Mouse (Mus musculus) hindbrain, embryonic 16.5 days (tissue): ENCODE results near the gene Ssbp2. TPM values are rescaled to one million over a fixed set of nuclear protein-coding genes. Genes with fewer than 3 reads are reported as not detected.

Experiments
- ATAC-seq: fragments of 200-750 bp; cut with Nextera tagmentation; 2 replicates; pipeline ENCODE4 v1.8.0; 2017; ENCODE audit warnings: moderate TSS enrichment, moderate library complexity
- H3K27ac ChIP-seq: fragments of 300-500 bp; sonication (generic); 2 replicates; pipeline ENCODE4 v1.5.1; 2014; ENCODE audit warnings: low read depth, mild to moderate bottlenecking, control low read depth, low read length, moderate library complexity
- H3K27me3 ChIP-seq: fragments of 300-500 bp; sonication (generic); replicated peaks from 2 replicates; pipeline ENCODE4 v1.6.1; 2014; ENCODE audit warnings: low read length; ENCODE audit not compliant: control insufficient read depth, insufficient read depth
- H3K36me3 ChIP-seq: fragments of 300-500 bp; sonication (generic); 2 replicates; pipeline ENCODE4 v1.6.1; 2014; ENCODE audit warnings: mild to moderate bottlenecking, low read length, moderate library complexity, mixed read lengths; ENCODE audit not compliant: control insufficient read depth, insufficient read depth
- H3K4me1 ChIP-seq: fragments of 300-500 bp; sonication (generic); 2 replicates; pipeline ENCODE4 v1.6.1; 2014; ENCODE audit warnings: low read depth, low read length; ENCODE audit not compliant: control insufficient read depth, insufficient read depth
- H3K4me2 ChIP-seq: fragments of 300-500 bp; sonication (generic); 2 replicates; pipeline ENCODE4 v1.6.1; 2014; ENCODE audit warnings: mild to moderate bottlenecking, low read length, control low read depth, moderate library complexity
- H3K4me3 ChIP-seq: fragments of 300-500 bp; sonication (generic); 2 replicates; pipeline ENCODE4 v1.5.1; 2014; ENCODE audit warnings: mild to moderate bottlenecking, low read length, control low read depth, moderate library complexity
- H3K9ac ChIP-seq: fragments of 300-500 bp; sonication (generic); 2 replicates; pipeline ENCODE4 v1.6.1; 2014; ENCODE audit warnings: low read depth, mild to moderate bottlenecking, control low read depth, low read length, moderate library complexity
- H3K9me3 ChIP-seq: fragments of 300-500 bp; sonication (generic); 2 replicates; pipeline ENCODE4 v1.6.1; 2014; ENCODE audit warnings: mild to moderate bottlenecking, low read length, moderate library complexity; ENCODE audit not compliant: control insufficient read depth
- WGBS: fragments of 180-500 bp; shearing (Covaris S2); extraction: QIAGEN DNeasy Blood & Tissue Kit; methylation state at CpG from one replicate; pipeline ENCODE4 v1.1.7; 2014; 5-methylcytosine and 5-hydroxymethylcytosine counted together
- microRNA-seq: library from miRNA; unstranded; fragments of <30 nt; microRNA quantifications from one replicate; pipeline ENCODE4, GENCODE M21; 2017
- polyA plus RNA-seq: library from polyadenylated mRNA; unstranded; fragments of >200 nt; fragmentation: Nextera tagmentation; extraction: Ambion mirVana; gene quantifications from 2 replicates; pipeline ENCODE4 v1.2.1, GENCODE M21; 2015

The Ssbp2 gene
- polyA plus RNA-seq, 1 experiment from 2014 or later, result 197 TPM

DNA sequence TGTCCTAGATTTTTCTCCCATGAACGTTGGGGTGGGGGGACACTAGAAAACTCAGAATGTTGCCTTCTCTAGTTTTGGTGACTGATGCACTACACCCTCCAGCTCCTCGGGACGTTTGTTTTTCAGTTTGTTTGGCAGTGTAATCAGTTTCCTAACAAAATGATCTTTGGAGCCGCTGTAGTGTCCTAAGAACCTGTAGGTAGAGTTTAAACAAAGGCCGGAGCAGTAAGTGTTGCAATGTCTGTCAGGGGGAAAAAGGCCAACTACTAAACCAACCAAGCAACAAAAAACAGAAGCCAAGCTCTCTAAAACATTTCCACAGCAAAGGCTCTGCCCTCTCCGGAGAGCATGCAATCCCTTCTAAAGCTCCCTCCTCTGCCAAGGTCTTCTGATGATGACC, 280.8 kb downstream of the Ssbp2 start:
- peak overlapping the region; percentile 76 for H3K9ac ChIP-seq
- no peaks in the 10 kb centered on the region for H3K9me3 ChIP-seq
- H3K4me3 ChIP-seq, result peak overlapping the region; percentile 44
- WGBS, result 71% methylated on average over 6 of the region's 6 CpGs
- no peak overlapping the region for H3K27ac ChIP-seq
- peaks cover 7% of the 10 kb centered on the region; the same call in 1 of the 2 replicates for H3K4me1 ChIP-seq
- H3K4me2 ChIP-seq, result peak overlapping the region; percentile 91
- H3K36me3 ChIP-seq, result no peaks in the 10 kb centered on the region
- H3K27me3 ChIP-seq, result no peaks in the 10 kb centered on the region
- ATAC-seq, result no peak

DNA sequence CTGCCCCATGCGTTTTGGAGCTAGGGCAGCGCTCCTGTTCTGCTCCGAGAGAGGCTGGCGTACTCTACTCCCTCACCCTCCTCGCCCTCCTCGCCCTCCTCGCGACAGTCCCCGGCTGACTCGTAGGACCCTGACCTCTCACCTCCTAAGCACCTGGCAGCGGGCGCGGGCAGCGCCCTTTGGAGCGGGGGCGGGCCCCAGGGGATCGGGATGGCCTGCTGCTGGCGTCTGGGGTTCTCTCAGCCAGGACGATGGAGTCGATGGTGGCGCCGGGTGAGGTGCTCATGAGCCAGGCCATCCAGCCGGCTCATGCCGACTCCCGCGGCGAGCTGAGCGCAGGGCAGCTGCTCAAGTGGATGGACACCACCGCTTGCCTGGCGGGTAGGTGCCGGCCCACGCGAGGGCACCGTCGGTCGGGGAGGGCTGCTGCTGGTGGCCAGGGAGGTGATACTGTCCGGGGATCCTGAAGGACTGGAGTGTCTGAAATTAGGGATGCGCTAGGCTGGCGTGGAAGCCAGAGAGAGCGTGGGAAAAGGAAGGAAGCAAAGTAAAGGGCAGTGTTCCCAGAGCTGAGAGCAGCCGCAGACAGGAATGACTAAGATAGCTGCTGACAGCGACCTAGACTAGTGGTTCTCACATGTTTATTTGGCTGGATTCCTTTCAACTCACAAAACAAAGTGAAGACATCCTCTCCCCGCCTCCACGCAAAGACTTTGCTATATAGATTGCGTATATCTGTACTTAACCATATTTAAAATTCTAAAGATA, 281.4 kb downstream of the Ssbp2 start, which contains the start of gene Acot12:
TSS of gene Acot12 (plus strand) at position 233 of the 768 bp plus-strand sequence.
- Histone ChIP-seq H3K9me3 (no peaks in the 10 kb centered on the region), H3K4me2 (peak within 1 kb of the TSS; percentile 91), H3K27ac (0 out of 2 replicates have a peak within 1 kb of the TSS, but pooled peaks have one; percentile 24), H3K27me3 (no peaks in the 10 kb centered on the region), H3K4me1 (peaks cover 7% of the 10 kb centered on the region; the same call in 1 of the 2 replicates), H3K36me3 (no peaks in the 10 kb centered on the region), H3K9ac (peak within 1 kb of the TSS; percentile 76), H3K4me3 (peak within 1 kb of the TSS; percentile 44)
- WGBS, result 7% methylated on average over 45 of the region's 45 CpGs
- ATAC-seq, result peak; percentile 92

DNA sequence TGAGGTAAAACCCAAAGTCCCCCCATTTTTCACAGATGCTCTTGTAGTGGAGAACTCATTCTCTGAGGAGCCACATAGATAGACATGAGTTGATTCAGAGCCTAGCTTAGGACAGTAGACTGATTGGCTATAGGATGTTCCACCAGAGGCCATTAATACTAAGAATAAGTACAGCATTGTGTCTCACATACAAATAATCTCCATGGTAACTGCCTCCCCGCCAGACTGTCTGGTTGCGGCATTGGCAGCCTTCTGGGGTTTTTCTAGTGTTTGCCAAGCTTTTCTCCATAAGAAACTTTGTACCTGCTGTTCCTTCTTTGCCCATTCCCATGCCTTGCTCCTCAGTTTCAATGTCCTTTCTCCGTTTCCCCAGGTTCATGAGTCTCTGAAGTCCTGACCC, 283.1 kb downstream of the Ssbp2 start:
- ATAC-seq, result peak; percentile 73

DNA sequence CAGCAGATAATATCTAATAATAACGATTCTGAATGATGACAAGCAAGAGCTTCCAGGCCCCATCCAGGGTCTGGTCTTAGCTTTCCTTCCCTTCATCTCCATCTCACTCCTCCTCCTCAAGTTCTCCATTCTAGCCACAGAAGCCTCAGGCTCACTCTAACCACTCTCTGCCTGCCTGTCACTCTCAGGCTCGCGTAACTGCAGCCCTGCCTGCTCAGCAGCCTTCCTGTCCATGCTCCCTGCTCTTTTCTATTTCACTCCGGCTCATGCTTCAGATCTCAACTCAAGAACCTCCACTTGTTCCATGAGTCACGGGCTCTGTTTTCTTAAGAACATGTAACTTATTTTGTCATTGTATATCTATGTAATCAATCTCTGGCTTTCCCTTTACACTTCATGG, 286.4 kb downstream of the Ssbp2 start:
- 91% methylated on average over 5 of the region's 5 CpGs for WGBS
- no peak overlapping the region for H3K27ac ChIP-seq

More for the DNA sequence above, 283.1 kb downstream of the Ssbp2 start:
- Histone ChIP-seq H3K9ac (no peak overlapping the region), H3K27me3 (no peaks in the 10 kb centered on the region), H3K4me2 (no peak overlapping the region), H3K4me1 (peaks cover 7% of the 10 kb centered on the region; the same call in 1 of the 2 replicates), H3K4me3 (no peak overlapping the region), H3K9me3 (no peaks in the 10 kb centered on the region), H3K36me3 (no peaks in the 10 kb centered on the region), H3K27ac (no peak overlapping the region)
- WGBS, result 55% methylated on average over 3 of the region's 3 CpGs

DNA sequence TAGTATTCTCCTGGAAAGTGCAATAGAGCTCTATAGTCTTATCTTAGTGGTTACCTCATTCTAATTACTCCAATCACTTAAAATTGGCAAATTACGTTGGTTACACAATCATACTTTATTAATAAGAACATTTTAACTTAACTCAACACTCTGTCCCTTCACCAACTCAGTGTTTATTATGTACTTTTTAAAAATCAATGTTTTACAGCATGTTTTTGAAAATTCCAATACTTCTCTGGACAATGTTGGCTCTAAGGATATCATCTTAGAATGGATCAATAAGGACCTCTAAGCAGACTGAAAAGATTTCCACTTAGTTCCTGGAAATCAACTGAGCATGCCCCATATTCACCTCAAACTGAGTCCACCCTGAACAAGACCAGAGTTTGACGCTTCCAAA, 288.3 kb downstream of the Ssbp2 start:
- no peaks in the 10 kb centered on the region for H3K4me1 ChIP-seq
- WGBS, result 84% methylated on average over 2 of the region's 2 CpGs
- no peak overlapping the region for H3K4me3 ChIP-seq
- no peaks in the 10 kb centered on the region for H3K9me3 ChIP-seq
- H3K27ac ChIP-seq, result no peak overlapping the region
- ATAC-seq, result no peak
- no peak overlapping the region for H3K9ac ChIP-seq
- no peaks in the 10 kb centered on the region for H3K27me3 ChIP-seq
- no peak overlapping the region for H3K4me2 ChIP-seq
- no peaks in the 10 kb centered on the region for H3K36me3 ChIP-seq

More for the DNA sequence above, 286.4 kb downstream of the Ssbp2 start:
- no peak overlapping the region for H3K4me3 ChIP-seq
- H3K9ac ChIP-seq, result no peak overlapping the region
- no peak overlapping the region for H3K4me2 ChIP-seq
- H3K27me3 ChIP-seq, result no peaks in the 10 kb centered on the region
- no peaks in the 10 kb centered on the region for H3K36me3 ChIP-seq
- no peaks in the 10 kb centered on the region for H3K9me3 ChIP-seq
- no peak for ATAC-seq
- peaks cover 4% of the 10 kb centered on the region; the same call in 1 of the 2 replicates for H3K4me1 ChIP-seq

DNA sequence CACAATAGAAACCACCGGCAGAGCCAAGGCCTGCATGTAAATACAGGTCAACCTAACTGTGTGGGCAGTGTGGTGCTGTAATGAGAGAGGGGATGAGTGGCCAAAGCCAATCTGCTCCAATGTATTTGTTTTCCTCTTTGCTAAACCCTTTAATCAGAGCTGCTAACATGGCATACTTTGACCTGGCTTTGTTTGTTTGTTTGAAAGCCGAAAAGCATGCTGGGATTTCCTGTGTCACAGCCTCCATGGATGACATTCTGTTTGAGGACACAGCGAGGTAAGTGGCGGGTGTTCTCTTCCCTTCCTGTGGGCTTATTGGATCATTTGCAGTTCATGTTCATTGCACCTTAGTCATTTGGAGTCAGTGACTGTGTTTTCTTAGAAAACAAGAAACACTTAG, 289.9 kb downstream of the Ssbp2 start:
- no peaks in the 10 kb centered on the region for H3K36me3 ChIP-seq
- no peak overlapping the region for H3K4me2 ChIP-seq
- H3K4me1 ChIP-seq, result no peaks in the 10 kb centered on the region
- H3K9ac ChIP-seq, result no peak overlapping the region
- no peak overlapping the region for H3K27ac ChIP-seq
- no peak for ATAC-seq
- no peaks in the 10 kb centered on the region for H3K27me3 ChIP-seq
- no peaks in the 10 kb centered on the region for H3K9me3 ChIP-seq
- no peak overlapping the region for H3K4me3 ChIP-seq
- WGBS, result 86% methylated on average over 4 of the region's 4 CpGs

Small RNAs within 50 kb of the gene (microRNA-seq; reads per million reads assigned to microRNA genes)
- not detected for gene Gm27656

Other genes starting within 250 kb of the Ssbp2 start
- 13.9 and 14.3 TPM in 2 replicates for gene Atg10, start 236.3 kb upstream of the Ssbp2 start, polyA plus RNA-seq